Mouse (Mus musculus): ENCODE data around the gene Dnm3. TPM values are rescaled to one million over a fixed set of nuclear protein-coding genes. Genes with fewer than 3 reads are reported as not detected.
A peak's percentile ranks its signal among the peaks of the same experiment; 100 is the strongest.

The Dnm3 gene
- polyA plus RNA-seq, 1 experiment from 2014 or later: 94.2 TPM

DNA sequence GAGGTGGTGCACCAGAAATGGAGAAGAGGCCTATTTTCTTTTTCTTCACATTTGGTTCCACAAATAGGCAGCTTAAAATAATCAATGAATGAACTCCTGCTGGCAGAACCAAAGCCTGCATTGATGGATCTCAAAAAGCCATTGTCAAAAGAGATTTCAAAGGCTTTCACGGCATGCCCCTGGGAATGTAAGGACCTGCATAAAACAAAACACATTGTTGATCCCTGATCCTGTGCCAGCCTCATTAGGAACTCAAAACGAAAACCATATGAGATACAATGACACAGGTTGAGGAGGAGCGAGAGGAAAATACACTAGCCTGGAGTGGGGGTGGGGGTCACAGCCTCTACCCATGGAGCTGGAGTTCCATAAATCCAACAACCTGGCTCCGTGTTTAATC is 153.4 kb downstream of the Dnm3 start:
- Histone ChIP-seq H3K27me3 (ENCODE audit: control insufficient read depth, insufficient read depth, low read length) (no peaks in the 10 kb centered on the region), H3K4me3 (ENCODE audit: low read depth, low read length) (no peak overlapping the region), H3K4me1 (ENCODE audit: control insufficient read depth, insufficient read depth, low read length) (no peaks in the 10 kb centered on the region), H3K27ac (ENCODE audit: low read depth, low read length) (no peak overlapping the region), H3K9me3 (ENCODE audit: control insufficient read depth, low read length) (no peaks in the 10 kb centered on the region), H3K9ac (replicated peaks; ENCODE audit: low read depth, low read length) (no peak overlapping the region), H3K36me3 (ENCODE audit: control insufficient read depth, insufficient read depth, low read length) (no peaks in the 10 kb centered on the region), H3K4me2 (ENCODE audit: low read depth, low read length) (no peak overlapping the region)
- ATAC-seq (ENCODE audit: low read depth): no peak
- WGBS: 24% methylated on average over 4 of the region's 4 CpGs

DNA sequence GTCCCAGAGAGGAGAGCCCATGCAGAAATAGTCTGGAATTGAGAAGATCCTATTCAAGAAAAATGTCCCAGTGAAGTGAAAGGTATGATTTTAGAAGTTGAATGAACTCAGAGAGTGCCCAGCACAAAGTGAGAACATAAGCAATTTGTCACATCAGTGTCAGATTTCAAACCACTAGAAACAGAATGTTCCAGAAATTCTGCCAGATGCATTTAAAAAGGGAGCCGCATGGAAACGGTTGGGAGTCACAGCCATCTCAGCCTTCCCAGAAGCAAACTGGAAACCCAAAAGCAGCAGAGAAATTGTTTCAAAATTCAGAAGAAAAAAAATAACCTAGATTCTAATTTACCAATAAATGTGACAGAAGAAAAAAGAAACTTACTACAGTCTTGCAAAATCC is 154.7 kb downstream of the Dnm3 start:
- Histone ChIP-seq H3K36me3 (ENCODE audit: control insufficient read depth, insufficient read depth, low read length) (no peaks in the 10 kb centered on the region; the same call in 1 of the 2 replicates), H3K27me3 (ENCODE audit: control insufficient read depth, insufficient read depth, low read length) (no peaks in the 10 kb centered on the region), H3K4me2 (ENCODE audit: low read depth, low read length) (no peak overlapping the region), H3K9me3 (ENCODE audit: control insufficient read depth, low read length) (no peaks in the 10 kb centered on the region), H3K9ac (replicated peaks; ENCODE audit: low read depth, low read length) (no peak overlapping the region), H3K27ac (ENCODE audit: low read depth, low read length) (no peak overlapping the region), H3K4me1 (ENCODE audit: control insufficient read depth, insufficient read depth, low read length) (no peaks in the 10 kb centered on the region), H3K4me3 (ENCODE audit: low read depth, low read length) (no peak overlapping the region)
- 87% methylated on average over 2 of the region's 2 CpGs for WGBS
- ATAC-seq (ENCODE audit: low read depth): no peak

GRCm38 (mm10) chr1:162313451-162314276 is 164.2 kb downstream of the Dnm3 start:
- Histone ChIP-seq H3K9ac (replicated peaks; ENCODE audit: low read depth, low read length) (no peak overlapping the region), H3K4me3 (ENCODE audit: low read depth, low read length) (no peak overlapping the region), H3K9me3 (ENCODE audit: control insufficient read depth, low read length) (no peaks in the 10 kb centered on the region), H3K4me2 (ENCODE audit: low read depth, low read length) (peak overlapping the region; percentile 15; the same call in 1 of the 2 replicates), H3K4me1 (ENCODE audit: control insufficient read depth, insufficient read depth, low read length) (no peaks in the 10 kb centered on the region), H3K27ac (ENCODE audit: low read depth, low read length) (no peak overlapping the region), H3K36me3 (ENCODE audit: control insufficient read depth, insufficient read depth, low read length) (no peaks in the 10 kb centered on the region; the same call in 1 of the 2 replicates), H3K27me3 (ENCODE audit: control insufficient read depth, insufficient read depth, low read length) (no peaks in the 10 kb centered on the region)
- ATAC-seq (ENCODE audit: low read depth): peak; percentile 94
- WGBS: 30% methylated on average over 11 of the region's 11 CpGs

GRCm38 (mm10) chr1:162312621-162313020 is 165.2 kb downstream of the Dnm3 start:
- Histone ChIP-seq H3K27me3 (ENCODE audit: control insufficient read depth, insufficient read depth, low read length) (no peaks in the 10 kb centered on the region), H3K36me3 (ENCODE audit: control insufficient read depth, insufficient read depth, low read length) (no peaks in the 10 kb centered on the region; the same call in 1 of the 2 replicates), H3K9me3 (ENCODE audit: control insufficient read depth, low read length) (no peaks in the 10 kb centered on the region), H3K9ac (replicated peaks; ENCODE audit: low read depth, low read length) (no peak overlapping the region), H3K4me1 (ENCODE audit: control insufficient read depth, insufficient read depth, low read length) (no peaks in the 10 kb centered on the region), H3K4me3 (ENCODE audit: low read depth, low read length) (no peak overlapping the region), H3K27ac (ENCODE audit: low read depth, low read length) (no peak overlapping the region), H3K4me2 (ENCODE audit: low read depth, low read length) (no peak overlapping the region)
- ATAC-seq (ENCODE audit: low read depth): no peak
- WGBS: 75% methylated on average over 2 of the region's 2 CpGs

GRCm38 (mm10) chr1:162312152-162312551 is 165.7 kb downstream of the Dnm3 start:
- Histone ChIP-seq H3K4me3 (ENCODE audit: low read depth, low read length) (no peak overlapping the region), H3K9ac (replicated peaks; ENCODE audit: low read depth, low read length) (no peak overlapping the region), H3K36me3 (ENCODE audit: control insufficient read depth, insufficient read depth, low read length) (peaks cover under 1% of the 10 kb centered on the region; the same call in 1 of the 2 replicates), H3K27me3 (ENCODE audit: control insufficient read depth, insufficient read depth, low read length) (no peaks in the 10 kb centered on the region), H3K4me1 (ENCODE audit: control insufficient read depth, insufficient read depth, low read length) (no peaks in the 10 kb centered on the region), H3K4me2 (ENCODE audit: low read depth, low read length) (no peak overlapping the region), H3K27ac (ENCODE audit: low read depth, low read length) (no peak overlapping the region), H3K9me3 (ENCODE audit: control insufficient read depth, low read length) (no peaks in the 10 kb centered on the region)
- 78% methylated on average over 7 of the region's 7 CpGs for WGBS
- ATAC-seq (ENCODE audit: low read depth): no peak

GRCm38 (mm10) chr1:162305247-162305646 is 172.6 kb downstream of the Dnm3 start:
- no peaks in the 10 kb centered on the region for H3K27me3 ChIP-seq (ENCODE audit: control insufficient read depth, insufficient read depth, low read length)
- WGBS: 85% methylated on average over 6 of the region's 6 CpGs
- no peak for ATAC-seq (ENCODE audit: low read depth)
- H3K9me3 ChIP-seq (ENCODE audit: control insufficient read depth, low read length): no peaks in the 10 kb centered on the region
- no peak overlapping the region for H3K9ac ChIP-seq (replicated peaks; ENCODE audit: low read depth, low read length)
- no peak overlapping the region for H3K4me3 ChIP-seq (ENCODE audit: low read depth, low read length)
- no peak overlapping the region for H3K27ac ChIP-seq (ENCODE audit: low read depth, low read length)
- H3K36me3 ChIP-seq (ENCODE audit: control insufficient read depth, insufficient read depth, low read length): peaks cover 4% of the 10 kb centered on the region; the same call in 1 of the 2 replicates
- H3K4me2 ChIP-seq (ENCODE audit: low read depth, low read length): no peak overlapping the region
- H3K4me1 ChIP-seq (ENCODE audit: control insufficient read depth, insufficient read depth, low read length): no peaks in the 10 kb centered on the region

DNA sequence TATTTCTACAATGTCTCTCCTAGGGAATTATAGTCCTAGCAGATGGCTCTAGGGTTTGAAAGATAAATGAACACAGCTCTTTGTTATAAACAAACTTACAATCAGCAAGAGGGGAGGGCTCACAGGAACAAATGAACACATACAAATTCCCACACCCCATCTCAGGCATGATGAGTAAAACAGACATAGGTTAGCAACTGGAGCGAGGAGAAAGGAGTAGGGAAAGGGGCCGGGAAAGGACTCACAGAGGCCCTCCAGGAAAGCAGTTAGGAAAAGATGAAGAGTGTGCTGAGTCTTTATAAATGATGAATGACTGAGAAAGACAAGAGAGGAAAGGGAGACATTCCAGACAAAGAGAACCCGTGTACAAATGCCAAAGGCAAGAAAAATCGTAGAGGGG is 175.4 kb downstream of the Dnm3 start:
- Histone ChIP-seq H3K9me3 (ENCODE audit: control insufficient read depth, low read length) (no peaks in the 10 kb centered on the region), H3K4me2 (ENCODE audit: low read depth, low read length) (no peak overlapping the region), H3K36me3 (ENCODE audit: control insufficient read depth, insufficient read depth, low read length) (peaks cover 4% of the 10 kb centered on the region; the same call in 1 of the 2 replicates), H3K4me1 (ENCODE audit: control insufficient read depth, insufficient read depth, low read length) (no peaks in the 10 kb centered on the region), H3K4me3 (ENCODE audit: low read depth, low read length) (no peak overlapping the region), H3K27me3 (ENCODE audit: control insufficient read depth, insufficient read depth, low read length) (no peaks in the 10 kb centered on the region), H3K27ac (ENCODE audit: low read depth, low read length) (no peak overlapping the region), H3K9ac (replicated peaks; ENCODE audit: low read depth, low read length) (no peak overlapping the region)
- WGBS: 51% methylated on average over 4 of the region's 4 CpGs
- ATAC-seq (ENCODE audit: low read depth): no peak

DNA sequence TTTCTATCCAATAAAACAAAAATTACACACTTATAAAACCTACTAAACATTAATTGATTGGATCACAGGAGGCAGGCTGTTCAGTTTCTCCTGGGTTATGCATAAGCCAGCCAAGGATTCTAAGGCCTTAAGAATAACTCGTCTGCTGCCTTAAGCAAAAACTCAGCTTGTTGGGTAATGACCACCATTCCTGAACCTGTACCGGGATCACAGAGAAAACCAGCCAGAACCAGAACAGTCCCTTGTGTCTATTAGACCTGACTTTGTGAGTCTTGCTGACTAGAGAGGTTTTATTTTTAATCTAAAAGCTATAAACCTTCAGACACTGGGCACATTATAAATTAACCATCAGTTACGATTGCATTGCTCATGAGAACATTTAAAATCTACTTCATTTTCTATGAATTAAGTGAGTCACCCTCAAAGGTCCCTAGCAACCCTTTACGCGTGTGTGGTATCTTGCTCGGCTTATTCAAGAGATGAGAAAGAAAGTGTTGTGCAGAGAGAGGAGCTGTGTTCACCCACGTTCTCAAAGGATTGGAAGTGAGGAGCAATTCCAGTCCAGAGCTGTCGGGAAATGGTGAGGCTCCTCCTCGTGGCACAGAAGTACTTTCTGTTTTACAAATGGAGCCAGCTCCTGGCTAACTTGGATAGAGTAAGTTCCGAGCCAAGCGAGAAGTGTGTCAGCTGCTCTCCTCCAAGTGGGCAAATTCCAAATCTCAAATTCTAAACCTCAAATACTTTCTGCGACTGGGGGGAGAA is 178.1 kb downstream of the Dnm3 start:
- Histone ChIP-seq H3K27me3 (ENCODE audit: control insufficient read depth, insufficient read depth, low read length) (no peaks in the 10 kb centered on the region), H3K9me3 (ENCODE audit: control insufficient read depth, low read length) (no peaks in the 10 kb centered on the region), H3K4me3 (ENCODE audit: low read depth, low read length) (no peak overlapping the region), H3K4me2 (ENCODE audit: low read depth, low read length) (no peak overlapping the region), H3K4me1 (ENCODE audit: control insufficient read depth, insufficient read depth, low read length) (no peaks in the 10 kb centered on the region), H3K36me3 (ENCODE audit: control insufficient read depth, insufficient read depth, low read length) (no peaks in the 10 kb centered on the region), H3K9ac (replicated peaks; ENCODE audit: low read depth, low read length) (no peak overlapping the region), H3K27ac (ENCODE audit: low read depth, low read length) (no peak overlapping the region)
- peak; percentile 49; the same call in 1 of the 2 replicates for ATAC-seq (ENCODE audit: low read depth)
- 61% methylated on average over 12 of the region's 12 CpGs for WGBS

- WGBS: 65% methylated on average over 3 of the region's 3 CpGs
- H3K9me3 ChIP-seq (ENCODE audit: control insufficient read depth, low read length): no peaks in the 10 kb centered on the region
- H3K4me1 ChIP-seq (ENCODE audit: control insufficient read depth, insufficient read depth, low read length): no peaks in the 10 kb centered on the region
- no peak overlapping the region for H3K4me3 ChIP-seq (ENCODE audit: low read depth, low read length)
- no peak overlapping the region for H3K27ac ChIP-seq (ENCODE audit: low read depth, low read length)
- ATAC-seq (ENCODE audit: low read depth): no peak
- H3K9ac ChIP-seq (replicated peaks; ENCODE audit: low read depth, low read length): no peak overlapping the region
- H3K36me3 ChIP-seq (ENCODE audit: control insufficient read depth, insufficient read depth, low read length): no peaks in the 10 kb centered on the region
- no peaks in the 10 kb centered on the region for H3K27me3 ChIP-seq (ENCODE audit: control insufficient read depth, insufficient read depth, low read length)
- no peak overlapping the region for H3K4me2 ChIP-seq (ENCODE audit: low read depth, low read length)
Measured at GRCm38 (mm10) chr1:162298527-162298926, 179.3 kb downstream of the Dnm3 start.
